Mouse (Mus musculus): ENCODE data around the gene Agfg1.

DNA sequence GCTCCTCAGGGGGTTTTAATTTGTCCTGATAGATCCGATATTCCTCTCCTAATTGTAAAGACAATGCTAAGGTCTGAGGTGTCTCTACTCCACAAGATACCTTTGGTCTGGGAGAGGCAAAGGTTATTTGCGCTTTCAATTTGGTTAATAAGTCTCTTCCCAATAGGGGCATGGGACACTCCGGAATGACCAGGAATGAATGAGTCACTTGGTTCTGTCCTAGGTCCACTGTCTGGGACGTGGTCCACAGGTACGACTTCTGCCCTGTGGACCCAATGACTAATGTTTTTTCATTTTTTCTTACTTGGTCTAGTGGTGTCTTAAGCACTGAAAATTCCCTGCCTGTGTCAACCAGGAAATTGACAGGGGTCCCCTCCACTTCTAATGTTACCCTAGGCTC is 99.4 kb downstream of the Agfg1 start:
- TF ChIP-seq CTCF (IDR thresholded peaks at IDR 0.05; ENCODE audit: control insufficient read depth, insufficient read depth, insufficient read length) (no peak), FOSL1 (IDR thresholded peaks at IDR 0.05; ENCODE audit: insufficient read depth, low read length, poor library complexity, severe bottlenecking) (no peak), USF1 (IDR thresholded peaks at IDR 0.05; ENCODE audit: low read depth) (no peak), CEBPB (IDR thresholded peaks at IDR 0.05; ENCODE audit: low read depth) (no peak)
